Mouse (Mus musculus): Measurements from ENCODE around the gene Inppl1.

The Inppl1 gene

DNA sequence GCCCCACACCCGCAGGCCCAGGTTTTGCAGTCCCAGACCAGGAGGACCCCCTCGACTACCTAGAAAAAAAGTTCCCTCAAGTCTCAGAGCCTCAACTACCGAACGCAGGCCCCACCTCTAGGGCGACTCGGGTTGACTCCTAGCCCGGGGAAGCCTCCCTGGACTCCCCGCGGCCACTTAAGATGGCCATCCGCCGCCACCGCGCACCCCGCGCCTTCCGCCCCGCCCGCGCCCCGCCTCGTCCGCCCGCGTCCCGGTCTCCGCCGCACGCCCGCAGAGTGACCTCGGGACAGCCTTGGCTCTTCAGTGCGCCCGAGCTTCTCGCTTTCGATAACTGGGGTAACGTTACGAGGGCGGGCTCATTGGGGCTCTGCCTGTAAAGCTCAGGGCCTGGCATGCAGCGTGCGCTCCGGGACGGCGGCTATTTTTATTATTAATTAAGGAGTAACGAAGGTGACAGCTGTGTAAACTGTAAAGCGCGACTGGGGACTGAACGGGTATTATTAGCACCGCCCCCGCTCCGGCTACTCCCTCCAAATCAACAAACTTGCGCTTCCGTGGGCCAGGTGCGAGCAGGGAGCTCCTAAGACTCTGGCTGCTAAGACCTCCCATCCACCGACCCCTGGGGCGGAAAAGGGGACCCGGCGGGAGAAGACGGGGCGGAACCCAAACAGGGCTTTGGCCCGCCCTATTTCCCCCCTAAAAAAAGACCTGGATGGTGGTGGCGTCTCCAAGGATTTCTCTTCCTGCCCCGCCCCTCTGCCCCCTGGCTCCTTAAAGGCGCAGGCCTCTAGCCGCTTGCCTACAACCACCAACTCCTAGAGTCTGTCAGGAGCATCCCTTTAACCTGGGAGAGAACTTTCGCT, at the start of gene Inppl1:
Inppl1 (minus strand) TSS at position 624 of the 866 bp plus-strand sequence.
- DNase-seq (ENCODE audit: low spot score): no peak

DNA sequence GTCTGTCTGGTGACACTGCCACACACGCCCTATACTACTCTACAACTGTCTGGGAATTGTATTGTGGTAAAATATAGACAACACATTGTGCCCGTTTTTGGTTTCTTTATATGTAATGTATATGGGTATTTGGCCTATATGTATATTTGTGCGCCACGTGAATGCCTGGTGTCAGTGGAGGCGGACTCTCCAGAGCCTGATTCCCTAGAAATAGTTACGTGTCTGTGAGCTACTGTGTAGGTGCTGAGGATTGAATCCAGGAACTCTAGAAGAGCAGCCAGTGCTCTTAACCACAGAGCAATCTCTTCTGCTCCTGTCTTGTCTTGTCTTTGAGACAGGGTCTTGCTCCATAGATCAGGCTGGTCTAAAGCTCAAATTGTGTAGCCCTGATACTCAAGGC, 48.2 kb upstream of the Inppl1 start:
- DNase-seq (ENCODE audit: low spot score): no peak

DNA sequence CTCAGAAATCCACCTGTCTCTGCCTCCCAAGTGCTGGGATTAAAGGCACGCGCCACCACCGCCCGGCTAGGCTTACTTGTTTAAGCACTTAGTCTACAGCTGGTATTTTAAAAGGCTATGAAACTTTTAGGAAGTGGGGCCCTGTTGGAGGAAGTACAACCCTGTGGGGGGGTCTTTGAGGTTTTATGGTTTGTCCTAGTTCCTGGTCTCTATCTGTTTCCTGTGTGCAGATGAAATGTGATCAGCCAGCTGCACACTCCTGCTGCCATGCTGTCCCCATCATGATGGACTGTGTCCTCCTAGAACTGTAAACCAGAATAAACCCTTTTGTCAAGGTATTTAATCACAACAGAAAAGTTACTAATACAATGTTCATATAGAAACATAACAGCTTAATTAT, 46.1 kb upstream of the Inppl1 start:
- DNase-seq (ENCODE audit: low spot score): no peak

DNA sequence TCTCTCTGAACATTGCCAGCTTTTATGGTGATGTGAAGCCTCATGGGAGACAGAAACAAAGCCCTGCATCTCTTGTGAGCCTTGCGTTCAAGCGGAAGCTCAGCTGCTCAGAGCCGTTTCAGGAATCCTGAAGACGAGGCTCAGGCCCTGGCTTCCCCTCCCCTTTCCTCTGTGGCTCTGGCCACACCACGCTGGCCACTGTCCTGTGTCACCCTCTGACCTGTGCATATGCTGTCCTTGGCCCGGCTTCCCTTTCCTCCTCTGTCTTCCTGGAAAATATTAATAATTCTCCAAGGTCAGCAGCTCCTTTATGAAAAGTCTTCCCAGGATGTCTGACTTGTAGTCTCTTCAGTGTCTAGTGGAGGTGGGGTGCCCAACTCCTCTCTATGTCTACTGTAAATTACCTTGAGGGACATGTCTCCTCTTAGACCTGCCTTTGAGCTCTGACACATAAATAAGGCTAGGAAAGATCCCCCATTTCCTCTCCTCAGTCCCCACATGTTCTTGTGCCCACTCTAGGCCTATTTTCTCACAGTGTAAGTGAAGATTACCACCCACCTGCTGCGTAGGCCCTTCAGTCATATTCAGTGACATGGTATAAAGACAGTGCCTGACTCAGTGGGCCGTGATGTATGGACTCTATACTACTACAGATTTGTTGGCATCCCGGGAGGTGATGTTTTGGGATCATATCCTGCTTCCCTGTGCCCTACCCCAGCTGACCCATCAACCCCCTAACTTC, 44.6 kb upstream of the Inppl1 start:
- no peak for DNase-seq (ENCODE audit: low spot score)

DNA sequence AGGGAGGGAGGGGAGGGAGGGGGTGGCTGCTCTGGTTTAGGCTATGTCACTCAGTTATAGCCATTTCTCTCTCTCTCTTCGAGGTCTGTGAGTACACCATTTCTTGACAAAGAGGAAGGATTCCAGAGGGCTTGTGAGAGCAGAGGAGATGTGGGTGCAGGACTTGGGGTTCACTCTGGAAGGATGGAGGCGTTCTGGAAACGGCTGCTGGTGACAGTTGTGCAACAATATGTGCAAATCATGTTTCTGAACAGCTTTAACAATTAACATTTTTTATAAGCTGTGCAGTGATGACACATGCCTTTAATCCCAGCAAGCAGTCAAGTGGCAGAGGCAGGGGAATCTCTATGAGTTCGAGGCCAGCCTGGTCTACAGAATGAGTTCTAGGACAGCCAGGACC, 42.8 kb upstream of the Inppl1 start:
- DNase-seq (ENCODE audit: low spot score): no peak

DNA sequence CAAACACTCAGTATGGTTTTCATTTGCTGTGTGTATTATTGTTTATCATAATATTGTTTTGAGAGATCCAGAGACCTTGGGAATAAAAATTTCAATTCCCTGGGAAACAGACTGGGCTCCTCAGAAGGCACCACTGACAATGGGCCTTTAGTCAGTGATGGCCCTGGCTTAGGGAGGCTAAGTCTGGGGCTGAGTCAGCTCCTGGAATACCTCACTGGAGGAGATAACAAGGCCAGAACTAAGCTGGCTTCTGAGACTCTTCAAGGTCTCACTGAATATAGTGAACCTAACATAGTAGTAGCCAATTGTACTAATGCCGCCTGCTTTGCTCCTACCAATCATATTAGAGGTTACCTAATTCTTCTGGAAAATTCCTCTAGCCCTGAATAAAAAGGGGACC, 37.9 kb upstream of the Inppl1 start:
- DNase-seq (ENCODE audit: low spot score): no peak

DNA sequence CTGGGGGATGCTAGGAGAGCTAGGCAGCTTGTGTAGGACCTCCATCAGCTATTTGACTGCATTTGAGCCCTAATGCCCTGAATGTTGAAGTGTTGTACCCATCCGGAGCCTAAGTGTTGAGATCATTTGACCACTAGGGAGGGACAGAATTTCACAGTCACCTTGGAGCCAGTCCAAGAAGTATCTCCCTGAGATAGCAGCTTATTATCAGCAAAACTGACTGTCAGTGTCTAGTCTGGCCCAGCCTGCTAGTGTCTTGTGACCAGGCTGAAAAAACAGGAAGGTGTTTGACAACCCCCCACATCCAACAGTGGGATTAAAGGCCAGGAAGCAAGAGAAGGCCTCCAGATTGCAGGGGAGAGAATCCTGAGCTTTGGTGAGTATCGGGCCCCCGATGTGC, 33.3 kb upstream of the Inppl1 start:
- no peak for DNase-seq (ENCODE audit: low spot score)

DNA sequence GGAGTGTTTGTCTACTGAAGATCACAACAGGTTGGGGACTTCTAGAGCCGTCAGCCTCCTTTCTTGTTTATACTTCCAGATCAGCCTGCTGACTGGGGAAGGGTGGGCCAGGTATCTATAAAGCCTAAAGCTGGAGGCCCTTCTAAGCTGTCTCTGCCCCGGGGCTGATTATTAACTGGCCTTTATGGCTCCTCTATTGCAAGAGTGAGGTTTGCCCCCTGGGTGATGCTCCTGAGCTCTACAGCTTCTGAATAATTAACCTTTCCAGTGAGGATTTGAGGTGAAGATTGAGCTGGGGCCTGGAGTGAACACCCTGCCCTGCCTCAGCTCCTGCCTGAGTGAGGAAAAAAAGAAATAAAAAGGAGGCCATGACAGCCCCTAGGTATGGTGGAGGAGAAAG, 32.6 kb upstream of the Inppl1 start, which contains the start of gene Folr1:
Folr1 (minus strand) TSS at position 160 of the 400 bp plus-strand sequence.
- no peak for DNase-seq (ENCODE audit: low spot score)

DNA sequence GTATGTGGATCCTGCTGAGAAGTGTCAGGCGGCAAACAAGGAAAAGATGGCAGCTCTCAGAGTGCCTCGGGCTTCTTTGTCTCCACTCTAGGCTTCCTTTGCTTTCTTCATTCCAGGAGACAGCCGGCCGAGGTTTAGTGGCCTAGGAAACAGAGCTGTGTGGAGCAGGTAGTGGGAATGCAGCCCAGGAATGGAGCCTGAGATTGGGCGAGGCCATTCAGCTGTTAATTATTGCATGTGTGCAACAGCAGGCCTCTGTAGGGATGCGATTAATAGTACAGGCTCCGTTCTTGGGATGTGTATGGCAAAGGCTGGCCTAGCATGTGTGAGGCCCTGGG, 31.1 kb upstream of the Inppl1 start:
- no peak for DNase-seq (ENCODE audit: low spot score)

DNA sequence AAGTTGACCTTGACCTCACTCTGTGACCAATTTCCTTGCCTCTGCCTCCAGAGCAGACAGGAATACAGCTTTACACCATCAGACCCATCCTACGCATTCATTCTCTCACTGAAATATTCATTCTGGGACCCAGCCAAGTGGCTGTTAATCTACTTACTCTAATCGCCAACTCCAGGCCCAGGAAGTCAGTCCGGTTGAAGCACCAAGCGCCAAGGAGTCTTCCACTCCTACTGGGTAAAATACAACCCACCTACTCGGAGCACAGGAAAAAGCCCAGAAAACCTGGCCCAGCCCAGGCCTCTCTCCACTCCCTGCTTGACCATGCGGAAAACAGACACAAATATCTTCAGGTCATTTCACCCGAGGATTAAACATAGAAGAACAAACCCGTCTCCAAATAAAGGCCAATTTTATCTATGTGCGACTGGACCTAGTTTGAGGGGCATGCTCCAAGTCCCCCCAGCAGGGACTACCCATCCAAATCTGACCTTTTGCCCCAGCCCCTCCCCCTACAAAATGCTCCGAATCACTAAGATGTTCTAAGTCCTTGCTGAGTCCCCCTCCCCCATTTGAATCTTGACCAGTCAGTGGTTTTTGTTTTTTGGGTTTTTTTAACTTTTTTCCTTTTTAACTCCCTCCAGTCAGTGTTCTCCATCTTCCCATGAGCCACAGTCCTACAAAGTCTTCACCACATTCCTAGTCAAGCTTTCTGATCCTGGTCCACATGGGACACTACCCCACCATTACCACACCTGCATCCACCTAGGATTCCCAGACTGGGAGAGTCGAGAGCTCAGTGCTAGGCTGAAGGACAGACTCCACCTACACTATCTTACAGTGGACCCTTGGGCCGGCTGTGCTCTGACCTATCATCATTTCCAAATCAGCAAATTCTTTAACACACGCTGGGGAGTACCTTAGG, 30.5 kb upstream of the Inppl1 start:
- DNase-seq (ENCODE audit: low spot score): no peak

DNA sequence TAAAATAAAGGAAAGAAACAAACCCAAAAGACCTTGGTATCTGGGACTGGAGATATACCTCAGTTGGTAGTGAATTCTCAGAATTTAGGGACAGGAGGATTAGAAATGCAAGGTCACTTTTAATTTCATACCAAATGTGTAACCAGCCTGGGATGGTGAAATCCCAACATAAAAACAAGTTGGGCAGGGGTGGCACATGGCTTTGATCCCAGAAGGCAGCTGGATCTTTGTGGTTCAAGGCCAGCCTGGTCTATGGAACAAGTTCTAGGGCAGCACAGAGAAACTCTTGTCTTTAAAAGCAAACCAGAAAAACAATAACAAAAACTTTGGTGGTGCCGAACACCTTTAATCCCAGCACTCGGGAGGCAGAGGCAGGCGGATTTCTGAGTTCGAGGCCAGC, 29.5 kb upstream of the Inppl1 start:
- DNase-seq (ENCODE audit: low spot score): no peak

DNA sequence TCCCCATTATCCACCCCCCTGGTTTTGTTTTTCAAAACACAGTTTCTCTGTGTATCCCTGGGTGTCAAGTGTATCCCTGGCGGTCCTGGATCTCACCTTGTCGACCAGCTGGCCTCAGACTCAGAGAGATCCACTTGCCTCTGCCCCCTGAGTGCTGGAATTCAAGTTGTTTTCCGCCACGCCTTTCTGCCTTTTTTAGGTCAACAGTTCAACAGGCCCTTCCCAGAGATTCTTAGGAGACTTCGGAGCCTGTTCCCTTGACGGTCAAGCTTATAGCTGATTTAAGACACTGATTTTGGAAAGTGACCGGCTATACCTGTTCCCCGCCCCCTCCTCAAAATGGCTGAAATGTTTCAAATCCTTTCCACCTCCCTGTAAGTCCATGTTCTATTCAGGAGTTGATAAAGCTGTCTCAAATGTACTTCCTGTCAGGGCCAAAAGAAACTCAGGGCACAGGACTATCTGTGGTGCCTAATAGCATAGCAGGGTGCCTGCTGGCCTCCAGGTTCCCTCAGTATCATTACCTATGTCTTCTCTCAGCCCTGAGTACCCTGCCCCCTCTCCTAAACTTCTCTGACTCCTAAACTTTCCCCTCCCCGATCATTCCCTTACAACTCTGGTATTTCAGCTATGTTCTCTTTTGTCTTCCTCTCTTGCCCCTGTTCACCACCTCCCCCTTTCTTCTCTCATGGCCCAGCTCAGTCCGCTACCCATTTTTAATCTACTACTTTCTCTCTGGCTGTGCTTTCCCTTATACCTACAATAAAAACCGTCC, 28.6 kb upstream of the Inppl1 start:
- DNase-seq (ENCODE audit: low spot score): no peak

DNA sequence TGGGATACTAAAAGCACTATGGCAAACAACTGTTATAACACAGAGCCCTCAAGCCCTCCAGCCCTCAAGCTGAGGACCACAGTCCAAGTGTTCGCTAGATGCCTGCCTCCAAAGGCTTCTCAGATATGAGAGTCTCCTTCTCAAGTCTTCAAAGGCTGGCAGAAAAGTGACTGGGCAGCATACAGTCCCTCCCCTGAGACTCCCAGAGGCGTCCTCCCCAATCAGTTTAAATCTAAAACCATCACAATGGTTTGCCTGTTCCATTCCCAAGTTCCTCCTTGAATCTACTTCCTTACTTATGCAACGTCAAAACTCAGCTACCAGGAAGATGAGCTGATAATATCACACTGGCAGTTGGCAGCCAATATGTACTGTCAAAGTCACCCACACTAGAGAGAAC, 25.4 kb upstream of the Inppl1 start, which contains the start of gene Anapc15:
Anapc15 (plus strand) TSS at position 301 of the 400 bp plus-strand sequence.
- no peak for DNase-seq (ENCODE audit: low spot score)

DNA sequence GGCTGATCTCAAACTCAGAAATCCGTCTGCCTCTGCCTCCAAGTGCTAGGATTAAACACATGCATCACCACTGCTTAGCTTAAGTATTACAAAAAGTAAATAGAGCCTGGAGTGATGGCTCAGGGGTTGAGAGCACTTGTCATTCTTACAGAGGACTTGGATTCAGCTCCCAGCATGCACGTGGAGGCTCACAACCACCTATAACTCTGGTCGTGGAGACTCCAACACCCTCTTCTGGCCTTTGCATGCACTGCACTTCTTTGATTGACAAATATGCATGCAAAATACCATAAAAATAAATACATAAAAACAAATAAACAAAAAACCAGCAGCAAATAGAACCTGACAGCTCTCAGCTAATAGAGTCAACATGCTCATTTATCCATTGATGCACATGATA, 24.3 kb upstream of the Inppl1 start:
- DNase-seq (ENCODE audit: low spot score): no peak

DNA sequence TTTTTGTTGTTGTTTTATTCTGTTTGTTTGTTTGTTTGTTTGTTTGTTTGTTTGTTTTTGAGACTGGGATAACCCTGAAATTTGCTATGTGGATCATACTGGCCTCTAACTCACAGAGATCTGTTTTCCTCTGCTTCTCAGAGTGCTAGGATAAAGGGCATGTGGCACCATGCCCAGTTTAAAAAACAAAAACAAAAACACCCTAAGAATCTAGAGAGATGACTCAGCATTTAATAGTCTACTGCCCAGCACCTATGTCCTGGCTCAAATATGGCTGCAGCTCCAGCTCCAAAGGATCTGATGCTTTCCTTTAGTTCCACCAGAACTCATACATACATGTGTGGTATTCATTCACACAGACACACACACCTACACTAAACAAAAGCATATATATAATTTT, 22.9 kb upstream of the Inppl1 start:
- no peak for DNase-seq (ENCODE audit: low spot score)

DNA sequence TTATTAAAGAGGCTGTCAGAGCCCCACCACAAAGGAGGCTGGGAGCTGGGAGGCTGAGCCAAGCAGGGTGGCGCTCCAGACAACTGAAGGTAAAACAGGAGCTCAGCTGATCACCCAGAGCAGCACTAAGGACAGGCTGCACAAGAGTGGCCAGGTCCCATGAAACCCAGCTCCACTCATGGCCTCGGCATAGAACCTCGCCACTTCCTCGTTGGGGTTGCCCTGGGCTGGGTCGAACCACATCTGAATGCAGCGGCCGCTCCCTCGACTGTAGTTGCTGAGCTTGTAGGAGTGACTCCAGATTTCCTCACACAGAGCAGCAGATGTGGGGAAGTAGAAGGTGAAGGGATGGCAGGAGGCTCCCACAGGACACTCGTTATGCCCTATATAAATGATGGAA, 20.3 kb upstream of the Inppl1 start:
- DNase-seq (ENCODE audit: low spot score): no peak

DNA sequence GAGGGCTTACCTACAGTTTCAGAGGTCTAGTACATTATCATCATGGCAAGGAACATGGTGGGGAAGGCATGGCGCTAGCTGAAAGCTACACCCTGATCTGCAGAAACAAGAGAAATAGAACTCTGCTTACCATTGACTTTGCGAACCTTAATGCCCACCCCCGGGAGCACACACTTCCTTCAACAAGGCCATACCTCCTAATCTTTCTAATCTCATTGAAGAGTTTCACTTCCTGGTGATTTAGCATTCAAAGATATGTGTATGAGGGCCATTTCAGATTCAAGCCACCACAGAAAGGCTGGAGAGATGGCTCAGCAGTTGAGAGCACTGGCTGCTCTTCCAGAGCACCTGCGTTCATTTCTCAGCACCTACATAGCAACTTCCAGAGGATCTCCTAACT, 19.1 kb upstream of the Inppl1 start, which contains the start of gene Folr2:
Folr2 (minus strand) TSS at position 101 of the 400 bp plus-strand sequence.
- no peak for DNase-seq (ENCODE audit: low spot score)

DNA sequence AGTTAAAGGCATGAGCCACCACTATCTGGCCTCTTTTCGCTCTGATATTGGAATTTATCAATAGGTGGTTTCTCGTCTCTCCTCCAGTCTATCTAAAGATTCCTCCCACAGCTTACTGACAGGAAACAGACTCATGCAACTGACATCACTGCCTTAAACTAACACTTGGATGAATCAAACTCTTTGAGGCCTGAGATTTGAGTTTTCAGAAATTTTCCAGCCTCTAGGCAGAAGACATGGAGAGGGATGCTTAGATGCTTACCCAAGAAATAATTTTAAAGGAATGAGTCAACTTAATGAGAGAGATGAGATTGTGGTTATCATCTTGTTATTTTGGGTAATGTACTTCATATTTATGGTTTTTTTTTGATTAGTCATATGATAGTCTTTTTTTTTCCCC, 15.8 kb upstream of the Inppl1 start:
- DNase-seq (ENCODE audit: low spot score): no peak

DNA sequence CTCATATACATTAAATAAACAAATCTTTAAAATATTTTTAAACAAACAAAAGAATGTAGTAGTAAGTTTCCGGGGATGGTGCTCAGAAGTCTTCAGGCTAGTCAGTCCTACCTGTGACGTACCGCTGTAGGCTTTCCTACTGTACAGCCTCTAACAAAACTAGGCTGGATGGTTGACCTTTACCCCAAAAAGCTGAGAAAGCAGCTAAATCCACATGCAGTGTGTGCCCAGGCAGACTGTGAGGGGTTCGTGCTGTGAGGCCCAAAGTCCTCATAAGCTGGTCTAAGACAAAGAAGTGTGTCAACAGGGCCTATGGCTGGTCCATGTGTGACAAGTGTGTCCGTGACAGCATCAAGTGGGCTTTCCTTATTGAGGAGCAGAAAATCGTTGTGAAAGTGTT, 14.8 kb upstream of the Inppl1 start:
- DNase-seq (ENCODE audit: low spot score): no peak

DNA sequence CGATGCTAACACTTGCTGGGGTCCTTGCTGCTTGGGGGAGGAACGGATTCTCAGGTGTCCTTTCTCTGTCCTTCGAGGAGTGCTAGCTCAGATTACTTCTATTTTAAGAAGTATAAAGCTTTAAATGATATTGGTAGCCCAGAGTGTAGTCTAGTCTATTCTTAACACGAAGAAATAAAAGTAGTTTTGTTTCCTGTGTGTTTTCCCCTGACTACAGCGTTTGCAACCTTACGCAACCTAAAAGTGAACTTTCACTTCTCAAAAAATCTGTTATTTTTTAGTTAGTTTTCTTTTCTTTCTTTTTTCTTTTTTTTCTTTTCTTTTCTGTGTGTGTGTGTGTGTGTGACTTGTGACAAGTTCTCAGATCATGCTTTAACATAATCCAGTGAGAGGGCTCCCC, 13.7 kb upstream of the Inppl1 start:
- no peak for DNase-seq (ENCODE audit: low spot score)

DNA sequence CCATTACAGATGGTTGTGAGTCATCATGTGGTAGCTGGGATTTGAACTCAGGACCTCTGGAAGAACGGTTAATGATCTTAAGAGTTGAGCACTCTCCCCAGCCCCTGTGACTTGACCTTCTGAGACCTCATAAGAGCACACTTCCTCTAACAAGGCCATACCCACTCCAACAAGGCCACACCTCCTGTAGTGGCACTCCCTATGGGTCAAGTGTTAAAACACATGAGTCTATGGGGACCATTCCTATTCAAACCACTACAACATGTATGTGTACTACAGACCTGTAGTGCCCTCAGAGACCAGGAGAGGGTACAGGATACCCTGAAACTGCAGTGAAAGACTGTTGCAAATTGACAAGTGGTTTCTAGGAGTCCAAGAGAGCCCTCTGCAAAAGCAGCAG, 9.9 kb upstream of the Inppl1 start:
- no peak for DNase-seq (ENCODE audit: low spot score)

DNA sequence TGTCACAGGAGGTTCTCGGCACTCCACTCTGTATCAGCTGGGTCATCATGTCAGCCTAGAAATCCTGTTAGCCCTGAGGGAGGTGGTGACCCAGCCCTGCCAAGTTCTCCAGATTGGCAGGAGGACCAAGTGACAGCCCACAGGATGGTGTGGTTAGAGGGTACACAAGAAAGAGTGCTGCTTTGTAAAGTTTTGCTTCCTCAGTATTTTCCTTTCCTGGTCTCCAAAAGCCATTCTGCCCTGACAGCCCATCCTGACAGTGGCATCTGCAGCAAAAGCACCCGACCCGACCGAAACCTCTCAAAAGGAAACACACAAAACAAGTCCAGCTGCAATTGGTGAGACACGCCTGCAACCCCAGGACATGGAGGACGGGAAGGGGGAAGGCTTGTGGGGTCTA, 6.2 kb upstream of the Inppl1 start:
- DNase-seq (ENCODE audit: low spot score): no peak
